Mouse (Mus musculus): ENCODE measurements around the gene Tmem240.

DNA sequence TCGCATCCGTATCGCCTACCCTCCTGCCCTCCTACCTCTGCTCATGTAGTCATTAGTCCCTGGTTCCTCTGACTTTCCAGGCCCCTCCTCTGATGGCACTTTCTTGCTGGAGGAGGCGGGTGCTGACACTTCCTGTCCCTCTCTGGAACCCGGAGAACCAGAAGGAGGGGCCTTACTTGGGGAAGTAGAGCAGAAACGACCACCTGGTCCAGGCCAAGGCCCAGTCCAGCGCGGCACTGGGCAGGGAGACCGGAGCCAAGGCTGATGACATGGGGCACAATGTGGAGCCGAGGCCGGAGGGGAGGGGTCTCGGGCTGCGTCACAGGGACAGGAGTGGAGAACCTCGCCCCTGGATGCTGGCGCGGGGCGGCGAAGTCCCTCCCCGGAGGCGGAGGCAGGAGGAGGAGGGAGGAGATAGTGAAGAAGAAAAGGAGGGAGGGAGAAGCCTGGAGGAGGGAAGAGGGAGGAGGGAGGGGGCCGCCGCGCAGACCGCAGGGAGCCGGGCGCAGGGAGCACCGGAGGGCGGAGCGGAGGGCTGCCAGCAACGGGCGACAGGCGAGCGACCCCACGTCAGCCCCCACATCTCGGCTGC lies at the start of gene Tmem240:
- TF ChIP-seq CTCF (IDR thresholded peaks at IDR 0.05; ENCODE audit: insufficient read depth, low read depth, low read length), result no peak
- TF ChIP-seq POLR2A (IDR thresholded peaks at IDR 0.05; ENCODE audit: insufficient read depth, low read depth, low read length), result peak; percentile 74

Data from olfactory bulb, adult 2 months (tissue).